Mouse (Mus musculus) right cerebral cortex, postnatal 4 days (tissue): Measurements from ENCODE around the gene Tpm1.
A peak's percentile ranks its signal among the peaks of the same experiment; 100 is the strongest.

Experiments used
- DNase-seq: peaks from one replicate; pipeline ENCODE4 v3.0.0-alpha.2; 2022

Gene Tpm1

DNA sequence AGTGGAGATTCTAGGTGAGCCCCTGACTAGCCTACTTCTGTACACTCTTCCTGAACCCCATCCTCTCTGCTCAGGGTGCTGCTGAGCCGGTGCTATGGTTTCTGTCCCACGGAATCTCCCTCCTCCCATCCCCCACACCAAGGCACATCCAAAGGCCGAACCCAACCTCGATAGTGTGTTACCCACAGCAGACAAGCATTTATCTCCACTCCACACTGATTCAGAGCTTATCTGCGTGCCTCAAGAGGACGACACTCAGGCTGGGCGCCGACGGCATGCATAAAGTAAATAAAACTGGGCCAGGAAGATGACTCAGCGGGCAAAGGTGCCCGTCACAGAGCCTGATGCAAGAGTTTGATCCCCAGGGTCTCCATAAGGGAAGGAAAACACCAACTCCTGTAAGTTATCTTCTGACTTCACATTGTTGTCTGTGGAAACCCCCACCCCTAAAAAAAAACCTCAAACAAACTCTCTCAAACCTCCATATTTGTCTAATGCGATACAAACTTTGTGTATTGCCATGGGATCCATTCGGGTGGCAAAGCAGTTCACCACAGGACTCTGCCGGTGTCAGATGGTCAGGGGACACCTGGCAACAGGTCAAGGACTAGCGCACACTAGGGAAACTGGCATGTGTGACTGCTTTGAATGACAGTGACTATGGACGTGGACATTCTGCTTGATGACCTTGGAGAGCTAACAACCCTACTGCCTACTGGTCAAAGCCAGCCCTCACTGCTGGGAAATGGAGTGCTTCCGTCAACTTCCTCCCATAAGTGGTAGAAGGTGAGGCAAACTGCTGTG, 24.1 kb downstream of the Tpm1 start:
- DNase-seq = no peak

GRCm38 (mm10) chr9:67023371-67023770, 25.8 kb downstream of the Tpm1 start:
- no peak for DNase-seq

DNA sequence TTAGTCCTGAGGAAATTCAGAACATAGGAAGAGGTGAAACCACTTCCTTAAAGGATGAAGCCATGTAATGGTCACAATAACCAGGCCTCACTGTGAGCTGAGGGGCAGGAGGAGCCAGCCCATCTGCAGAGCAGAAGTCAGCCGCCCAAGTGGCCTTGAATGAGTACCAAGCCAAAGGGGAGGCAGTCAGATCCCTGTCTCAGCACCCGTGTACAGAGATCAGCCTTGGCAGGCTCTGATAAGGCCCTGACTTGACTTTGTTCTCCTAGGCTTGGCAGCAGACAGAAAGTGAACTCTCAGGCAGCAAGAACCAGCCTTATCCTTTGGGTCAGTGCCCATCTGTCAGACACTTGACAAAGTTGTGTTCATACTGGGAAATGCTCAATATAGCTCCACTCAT, 29.1 kb downstream of the Tpm1 start:
- no peak for DNase-seq

GRCm38 (mm10) chr9:67013501-67013900, 35.7 kb downstream of the Tpm1 start:
- no peak for DNase-seq

- DNase-seq = no peak
Measured at GRCm38 (mm10) chr9:67012470-67012869, 36.7 kb downstream of the Tpm1 start.

DNA sequence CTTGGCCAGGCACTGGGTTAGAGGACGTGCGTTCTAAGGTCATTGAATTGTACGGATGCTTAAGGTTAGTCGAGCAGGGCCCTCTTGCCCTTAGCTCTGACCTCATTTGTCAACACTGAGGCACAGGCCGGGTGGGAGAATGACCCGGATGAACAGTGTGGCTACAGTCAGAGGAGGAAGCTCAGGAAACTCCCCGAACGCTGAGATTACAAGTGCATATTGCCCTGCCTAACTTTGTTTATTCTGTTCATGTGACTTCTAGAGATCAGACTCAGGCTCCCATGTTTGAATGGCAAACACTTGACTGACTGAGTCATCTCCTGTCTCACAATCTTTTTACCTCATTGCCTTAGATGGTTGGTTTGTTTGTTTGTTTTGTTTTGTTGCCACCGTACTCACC, 37.7 kb downstream of the Tpm1 start:
- no peak for DNase-seq

DNA sequence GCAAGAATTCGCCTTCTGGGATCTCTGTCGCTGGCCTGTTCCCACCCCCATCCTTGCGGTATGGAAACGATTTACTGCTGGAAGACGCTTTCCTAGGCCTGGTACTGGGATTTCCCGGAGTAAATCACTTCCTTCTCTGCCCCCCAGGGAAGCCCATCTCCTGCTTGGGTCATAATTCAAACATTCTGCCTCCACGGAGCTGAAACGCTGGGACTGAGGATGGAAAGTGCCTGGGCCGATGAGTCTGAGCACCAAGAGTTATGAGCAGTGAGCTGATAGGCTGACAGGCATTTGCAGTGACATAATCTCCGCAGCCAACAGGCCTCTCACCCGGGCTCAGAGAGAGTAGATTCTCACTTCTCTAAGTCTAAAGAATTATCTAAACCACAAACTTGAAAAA, 40.4 kb downstream of the Tpm1 start:
- no peak for DNase-seq

GRCm38 (mm10) chr9:67006376-67006775, 42.8 kb downstream of the Tpm1 start:
- DNase-seq = no peak

DNA sequence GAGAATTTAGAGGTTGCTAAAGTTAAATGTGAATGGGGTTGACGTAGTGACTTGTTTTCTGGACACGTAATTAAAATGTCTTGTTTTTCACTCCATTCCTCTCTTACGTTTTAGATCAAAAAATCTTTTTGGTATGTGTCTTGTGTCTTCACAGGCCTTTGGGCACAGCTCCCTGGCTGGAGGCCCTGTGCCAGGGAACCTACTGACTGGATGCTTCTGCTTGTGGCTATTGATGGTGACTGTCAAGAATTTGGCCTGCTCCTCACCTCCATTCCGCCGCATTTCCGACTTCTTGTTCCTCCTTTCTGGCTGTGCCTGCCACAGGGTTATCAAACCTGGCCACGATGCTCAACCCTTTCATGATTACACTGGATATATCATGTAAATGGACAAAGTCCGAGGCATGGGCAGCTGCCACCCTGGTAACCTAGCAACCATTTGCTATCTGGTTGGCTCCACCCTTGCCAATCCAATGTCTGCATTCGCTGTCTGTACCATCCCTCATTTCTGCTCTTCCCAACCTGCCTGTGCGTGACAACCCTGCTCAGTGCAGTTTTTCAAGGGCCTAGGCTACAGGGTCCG, 44.0 kb downstream of the Tpm1 start:
- peak; percentile 13 for DNase-seq

DNA sequence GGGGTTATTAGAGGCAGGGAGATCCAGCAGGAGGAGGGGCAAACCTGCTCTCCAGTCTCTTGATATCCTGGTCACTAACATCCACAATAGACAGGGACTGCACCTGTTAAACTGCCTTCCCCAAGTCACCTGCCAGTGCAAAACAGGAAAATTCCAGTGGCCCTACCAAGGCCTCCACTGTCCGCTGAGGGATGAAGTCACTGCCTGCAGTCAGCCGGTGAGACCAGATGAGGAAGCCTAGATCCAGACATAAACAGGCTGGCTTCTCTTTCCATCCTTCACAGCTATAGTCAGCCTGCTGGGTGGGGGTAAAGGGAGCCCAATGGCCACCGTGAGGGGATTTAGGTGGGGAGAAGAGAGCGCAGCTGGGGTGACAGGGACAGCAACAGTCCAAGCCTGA, 45.5 kb downstream of the Tpm1 start:
- DNase-seq = no peak

DNA sequence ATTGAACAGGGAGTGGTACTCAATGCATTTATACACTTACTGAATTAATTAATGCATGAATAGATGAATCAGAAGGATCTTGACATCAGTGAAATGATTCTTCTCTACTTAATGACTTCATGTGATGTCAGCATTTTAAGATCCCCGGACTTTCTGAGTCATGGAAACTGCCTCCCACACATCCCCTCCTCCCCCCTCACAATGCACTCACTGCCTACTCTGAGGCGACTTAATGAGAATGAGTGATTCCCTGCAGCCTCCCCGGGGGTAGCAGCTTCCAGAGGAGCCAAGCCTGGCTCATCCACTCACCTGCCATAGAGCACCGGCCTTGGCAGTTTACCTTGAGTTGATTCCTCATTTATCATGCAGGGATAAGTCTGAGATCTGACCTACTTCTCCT, 46.0 kb downstream of the Tpm1 start:
- DNase-seq = no peak

- no peak for DNase-seq
Measured at GRCm38 (mm10) chr9:67001506-67001905, 47.7 kb downstream of the Tpm1 start.

DNA sequence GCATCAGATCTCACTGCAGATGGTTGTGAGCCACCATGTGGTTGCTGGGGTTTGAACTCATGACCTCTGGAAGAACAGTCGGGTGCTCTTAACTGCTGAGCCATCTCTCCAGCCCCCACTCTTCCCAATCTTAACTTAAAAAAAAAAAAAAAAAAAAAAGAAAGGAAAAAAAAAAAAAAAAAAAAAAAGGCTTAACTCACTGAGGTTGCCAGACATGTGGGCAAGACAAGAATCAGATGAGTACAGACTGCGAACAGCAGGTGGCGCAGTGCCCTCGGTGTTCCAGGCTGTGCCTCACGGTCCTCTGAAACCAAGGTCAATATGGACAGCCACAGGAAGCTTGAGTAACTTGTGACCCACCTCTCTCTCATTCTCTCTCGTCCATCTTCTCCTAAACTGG, 48.2 kb downstream of the Tpm1 start:
- DNase-seq = peak; percentile 72

GRCm38 (mm10) chr9:66999698-67000097, 49.5 kb downstream of the Tpm1 start:
- peak; percentile 32 for DNase-seq

DNA sequence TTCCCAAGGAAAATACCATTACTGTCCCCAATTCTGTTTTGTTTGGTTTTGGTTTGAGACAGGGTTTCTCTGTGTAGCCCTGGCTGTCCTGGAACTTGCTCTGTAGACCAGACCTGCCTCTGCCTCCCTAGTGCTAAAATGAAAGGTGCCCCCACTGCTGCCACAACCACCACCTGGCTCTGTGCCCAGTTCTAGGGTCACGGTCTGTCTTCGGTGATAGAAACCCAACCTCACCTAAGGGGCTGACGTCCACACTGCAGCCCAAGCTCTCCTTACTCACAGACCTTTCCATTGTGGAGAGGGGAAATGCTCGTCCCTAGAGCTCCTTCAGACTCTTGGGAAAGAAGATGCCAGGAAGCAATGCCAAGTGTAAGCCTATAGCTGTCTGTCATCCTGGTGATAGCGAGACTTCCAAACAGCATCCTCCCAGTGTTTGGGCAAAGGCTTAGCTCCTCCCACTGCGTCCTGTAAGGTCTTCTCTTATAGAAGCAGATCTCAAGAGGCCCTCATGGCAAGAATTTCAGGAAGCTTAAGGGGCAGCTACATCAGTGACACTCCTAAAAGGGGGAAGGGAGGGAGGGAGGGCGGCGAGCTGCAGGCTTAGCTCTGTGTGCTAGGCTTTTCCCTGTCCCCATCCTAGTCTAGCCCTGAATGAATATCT, 57.3 kb downstream of the Tpm1 start:
- DNase-seq = no peak

- no peak for DNase-seq
Measured at GRCm38 (mm10) chr9:66991021-66991749, 58.0 kb downstream of the Tpm1 start.

DNA sequence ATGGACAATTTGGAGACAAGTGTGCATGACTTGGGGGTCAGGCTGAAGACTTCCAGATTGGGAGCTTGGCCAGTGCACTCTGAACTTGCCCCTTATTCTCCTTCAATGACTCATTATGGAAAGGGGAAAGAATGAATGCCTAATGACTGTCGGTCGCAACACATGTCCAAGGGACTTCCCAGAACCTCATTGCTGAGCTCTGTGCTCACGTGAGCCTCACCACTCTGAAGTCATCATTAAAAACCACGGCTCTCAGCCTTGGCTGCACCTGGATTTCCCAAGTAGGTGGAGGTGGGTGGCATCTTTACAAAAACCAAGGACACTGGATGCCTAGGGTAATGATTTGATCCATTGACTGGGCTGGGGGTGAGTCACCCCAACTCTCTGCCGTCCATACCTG, 59.2 kb downstream of the Tpm1 start:
- no peak for DNase-seq

- DNase-seq = no peak
Measured at GRCm38 (mm10) chr9:66989581-66989980, 59.6 kb downstream of the Tpm1 start.

DNA sequence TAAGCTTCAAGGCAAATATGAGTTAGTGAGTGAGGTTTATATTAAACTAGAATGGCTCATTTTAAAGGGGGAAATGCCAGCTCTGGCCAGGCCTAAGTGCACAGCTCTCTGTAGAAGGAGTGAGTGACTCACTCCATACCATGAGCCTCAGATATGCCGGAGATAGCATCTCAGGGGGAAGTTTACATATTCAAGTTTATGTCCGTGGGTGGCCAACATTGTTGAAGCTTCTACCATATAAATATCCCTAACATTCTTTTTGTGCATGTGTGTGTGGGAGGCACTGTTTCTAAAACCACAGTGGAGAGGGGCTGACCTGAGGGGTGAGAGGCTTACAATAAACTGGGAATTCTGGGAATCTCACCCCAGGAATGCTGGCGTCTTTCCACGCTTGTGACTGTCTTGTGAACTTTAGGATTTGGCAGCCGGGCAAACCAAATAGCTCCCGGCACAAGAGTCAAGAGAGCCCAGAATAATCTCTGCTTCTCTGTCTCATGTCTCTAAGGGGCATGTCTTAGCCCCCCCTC, 60.3 kb downstream of the Tpm1 start:
- DNase-seq = no peak

DNA sequence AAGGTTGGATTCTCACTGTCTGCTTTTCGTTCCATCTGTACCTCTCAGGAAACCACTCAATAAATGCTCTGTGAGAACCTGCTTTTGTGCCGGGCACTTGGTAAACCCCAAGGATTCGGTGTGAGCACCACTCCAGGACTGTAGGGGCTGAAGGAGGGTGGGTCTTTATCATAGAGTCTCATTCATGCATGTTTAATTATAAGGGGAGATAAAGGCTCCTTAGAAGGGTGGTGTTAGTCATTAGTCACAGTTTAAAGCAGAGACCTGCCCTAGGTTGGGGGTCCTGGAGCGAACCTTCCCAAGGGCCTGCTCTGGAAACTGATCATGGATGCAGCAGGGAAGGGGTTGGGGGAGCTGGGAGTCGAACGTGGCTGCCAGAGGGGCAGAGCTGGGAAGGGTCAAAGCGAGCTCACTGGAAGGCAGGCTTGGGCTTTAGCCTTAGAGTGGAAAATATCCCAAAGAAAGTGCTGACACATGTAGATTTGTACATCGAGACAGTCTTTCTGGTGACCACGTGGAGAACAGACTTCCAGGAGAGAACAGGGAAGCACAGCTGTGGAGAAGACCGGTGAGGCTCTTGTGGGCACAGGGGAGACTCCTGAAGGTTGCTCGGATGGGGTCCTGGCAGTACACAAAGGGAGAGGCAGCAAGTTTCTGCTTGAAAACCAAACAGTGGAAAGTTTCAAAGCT, 60.9 kb downstream of the Tpm1 start:
- no peak for DNase-seq

- no peak for DNase-seq
Measured at GRCm38 (mm10) chr9:66985377-66985776, 63.8 kb downstream of the Tpm1 start.

GRCm38 (mm10) chr9:66982085-66982484, 67.1 kb downstream of the Tpm1 start:
- no peak for DNase-seq

DNA sequence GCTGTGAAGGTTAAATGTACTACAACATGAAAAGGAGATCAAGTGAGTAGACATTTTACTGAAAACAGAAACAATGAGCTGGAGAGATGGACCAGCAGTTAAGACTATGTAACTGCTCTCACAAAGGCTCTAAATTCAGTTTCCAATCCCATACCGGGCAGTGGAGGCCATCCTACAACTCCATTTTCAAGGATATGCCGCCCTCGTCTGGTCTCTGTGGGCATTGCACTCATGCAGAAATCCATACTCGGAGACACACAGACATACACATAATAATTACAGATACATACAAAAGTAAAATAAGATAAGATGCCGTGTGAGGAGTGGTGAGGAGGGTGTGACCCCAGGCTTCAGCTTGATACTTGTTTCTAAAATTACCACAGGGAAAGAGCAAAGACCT, 68.7 kb downstream of the Tpm1 start:
- peak; percentile 89 for DNase-seq
